Mouse (Mus musculus) megakaryocyte, adult 5-6 weeks (primary cell): ENCODE results near the gene Oit1. TPM values are rescaled to one million over a fixed set of nuclear protein-coding genes. Genes with fewer than 3 reads are reported as not detected.

ENCODE experiments used
- ATAC-seq: 2 replicates; pipeline ENCODE4 v1.8.0; 2016; ENCODE audit warnings: mild to moderate bottlenecking, inconsistent platforms; ENCODE audit not compliant: poor library complexity, severe bottlenecking
- total RNA-seq, 2 experiments: library from RNA; stranded (forward) in 1 of 2; stranded (reverse) in 1 of 2; fragments of 153-499, 151-499 nt in 1 of 2; fragments of 221-1000, 200-1000 nt in 1 of 2; gene quantifications; 2 replicates each; pipeline versions ENCODE4 v1.2.3 to v1.2.4; 2015 to 2017

The Oit1 gene
- total RNA-seq, 2 experiments from 2014 or later, result not detected

DNA sequence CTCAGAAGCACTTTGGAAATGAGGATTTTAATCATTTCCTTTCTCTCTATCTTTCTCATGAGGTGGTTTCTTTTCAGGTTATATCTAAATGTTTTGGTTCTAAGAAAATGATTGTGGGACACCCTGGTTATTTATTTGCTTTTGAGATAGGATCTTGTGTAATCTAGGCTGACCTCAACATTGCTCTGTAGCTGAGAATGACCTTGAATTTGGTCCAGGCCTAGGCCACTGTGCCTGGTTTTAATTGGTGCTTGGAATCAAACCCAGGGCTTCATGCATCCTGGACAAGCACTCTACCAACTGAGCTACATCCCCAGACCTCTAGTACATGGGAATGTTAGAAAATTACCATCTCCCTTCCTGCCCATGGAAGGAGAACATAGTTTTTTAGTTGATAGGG, 74.5 kb downstream of the Oit1 start:
- no peak for ATAC-seq

DNA sequence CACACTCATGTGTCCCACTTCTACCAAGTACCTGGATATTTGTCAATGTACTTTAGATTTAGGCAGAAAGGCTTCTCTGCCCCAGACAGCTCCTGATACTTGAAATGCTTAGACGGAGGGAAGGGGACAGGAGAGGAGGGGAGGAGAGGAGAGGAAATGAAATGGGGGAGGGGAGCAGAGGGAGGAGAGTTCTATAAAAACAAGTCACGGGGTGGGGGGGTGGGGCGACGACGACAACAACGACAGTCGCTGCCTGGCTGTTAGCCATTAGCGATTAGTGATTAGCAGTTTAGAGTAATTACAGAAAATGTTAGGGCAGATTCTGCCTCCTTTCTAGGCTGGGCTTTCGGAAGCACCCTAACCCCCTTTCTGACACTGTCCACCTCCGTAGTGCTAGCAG, 75.9 kb downstream of the Oit1 start:
- no peak for ATAC-seq

GRCm38 (mm10) chr14:8300281-8300680, 78.3 kb downstream of the Oit1 start:
- ATAC-seq, result no peak

Other genes starting within 250 kb of the Oit1 start
- gene Pdhb, start 205.7 kb downstream of the Oit1 start, total RNA-seq (2015), result 72.7 and 76.3 TPM in 2 replicates
- 101 and 115 TPM in 2 replicates for gene Pdhb, start 205.7 kb downstream of the Oit1 start, total RNA-seq (2017)
- 6.2 and 7.3 TPM in 2 replicates for gene Kctd6, start 164.6 kb downstream of the Oit1 start, total RNA-seq (2015)
- gene Kctd6, start 164.6 kb downstream of the Oit1 start, total RNA-seq (2017), result 6.6 and 9.0 TPM in 2 replicates
- not detected in 2 replicates for gene Acox2, start 119.4 kb downstream of the Oit1 start, total RNA-seq (2015)
- not detected in 2 replicates for gene Acox2, start 119.4 kb downstream of the Oit1 start, total RNA-seq (2017)
- 0.09 TPM in 1 of 2 replicates, not detected in the other for gene Fam107a, start 60.7 kb downstream of the Oit1 start, total RNA-seq (2015)
- gene Fam107a, start 60.7 kb downstream of the Oit1 start, total RNA-seq (2017), result not detected in 2 replicates